Mouse (Mus musculus) ES-Bruce4 (cell line): ENCODE measurements around the gene Thumpd2.

Experiments used
- CTCF ChIP-seq: IDR thresholded peaks from one replicate; pipeline ENCODE4 v1.8.1; 2011; ENCODE audit warnings: low read depth, low read length
- POLR2A ChIP-seq: IDR thresholded peaks from one replicate; pipeline ENCODE4 v1.8.1; 2011; ENCODE audit warnings: low read length; ENCODE audit not compliant: insufficient read depth

DNA sequence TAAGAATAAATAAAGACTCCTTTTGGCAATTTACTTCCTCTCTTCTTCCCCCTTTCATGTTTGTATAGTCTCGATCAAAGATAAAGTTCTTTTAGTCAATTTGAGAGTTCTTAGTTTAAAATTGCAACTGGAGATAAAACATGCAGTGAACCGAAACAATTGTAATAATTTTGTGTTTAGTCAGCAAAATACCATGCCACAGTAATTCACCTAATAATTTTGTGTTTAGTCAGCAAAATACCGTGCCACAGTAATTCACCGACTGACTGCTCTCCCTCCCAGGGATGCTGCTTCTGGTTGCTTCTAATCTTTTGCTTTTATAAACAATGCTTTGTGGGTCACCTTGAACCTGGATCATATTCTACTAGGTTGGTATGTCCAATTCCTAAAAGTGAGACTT is 22.9 kb upstream of the Thumpd2 start:
- TF ChIP-seq CTCF = no peak
- TF ChIP-seq POLR2A = no peak
